Mouse (Mus musculus): ENCODE results near the gene Cpne7. TPM values are rescaled to one million over a fixed set of nuclear protein-coding genes. Genes with fewer than 3 reads are reported as not detected.
A peak's percentile ranks its signal among the peaks of the same experiment; 100 is the strongest.

Cpne7 gene
- total and polyA plus RNA-seq, 3 experiments: 3.5 to 4.5 TPM; not detected in 1

GRCm38 (mm10) chr8:123132953-123133352, 15.8 kb downstream of the Cpne7 start:
- no peaks in the 10 kb centered on the region for H3K9me3 ChIP-seq (replicated peaks; ENCODE audit: insufficient read depth, low read length)
- TF ChIP-seq HCFC1 (IDR thresholded peaks at IDR 0.05; ENCODE audit: low read depth, low read length) (no peak), SMC3 (IDR thresholded peaks at IDR 0.05; ENCODE audit: low read depth, low read length) (peak; percentile 36), ZC3H11A (IDR thresholded peaks at IDR 0.05; ENCODE audit: low read depth, low read length) (peak; percentile 15; the same call in 1 of the 2 replicates), MEF2A (IDR thresholded peaks at IDR 0.05; ENCODE audit: extremely low read depth, insufficient replicate concordance, low read depth, low read length, poor library complexity, severe bottlenecking) (no peak), CTCF (IDR thresholded peaks at IDR 0.05 in 2 of 3, conservative IDR thresholded peaks at IDR 0.05 in 1 of 3; ENCODE audit: control insufficient read depth in 1 of 3, insufficient read depth in 1 of 3, low read depth in 2 of 3, low read length in 3 of 3, poor library complexity in 1 of 3, severe bottlenecking in 1 of 3) (peak; percentile 40 to 51 (median 48)), RAD21 (IDR thresholded peaks at IDR 0.05; ENCODE audit: low read depth, low read length) (peak; percentile 38)
- peak; percentile 31 for DNase-seq (ENCODE audit: low read depth, low spot score)
- H3K79me2 ChIP-seq (ENCODE audit: control insufficient read depth, insufficient read depth, low read length, poor library complexity): no peaks in the 10 kb centered on the region
- H3K4me1 ChIP-seq (ENCODE audit: control insufficient read depth in 1 of 2, insufficient read depth in 2 of 2, low read length in 2 of 2): no peaks in the 10 kb centered on the region
- no peaks in the 10 kb centered on the region for H3K36me3 ChIP-seq (ENCODE audit: control insufficient read depth in 1 of 2, insufficient read depth in 2 of 2, low read length in 2 of 2)
- H3K9ac ChIP-seq (ENCODE audit: control insufficient read depth, low read depth, low read length, poor library complexity, severe bottlenecking): no peak overlapping the region
- no peaks in the 10 kb centered on the region for H3K27me3 ChIP-seq (ENCODE audit: control insufficient read depth in 1 of 2, insufficient read depth in 2 of 2, low read length in 2 of 2)
- no peak overlapping the region for H3K4me3 ChIP-seq (ENCODE audit: control insufficient read depth in 1 of 2, insufficient read depth in 1 of 2, low read depth in 2 of 2, low read length in 2 of 2)
- H3K27ac ChIP-seq (ENCODE audit: control insufficient read depth, low read depth, low read length): no peak overlapping the region

GRCm38 (mm10) chr8:123134149-123134713, 17.1 kb downstream of the Cpne7 start:
- Histone ChIP-seq H3K4me1 (ENCODE audit: control insufficient read depth in 1 of 2, insufficient read depth in 2 of 2, low read length in 2 of 2) (no peaks in the 10 kb centered on the region), H3K27me3 (ENCODE audit: control insufficient read depth in 1 of 2, insufficient read depth in 2 of 2, low read length in 2 of 2) (no peaks in the 10 kb centered on the region)
- no peak for DNase-seq (ENCODE audit: low read depth, low spot score)

GRCm38 (mm10) chr8:123135406-123135805, 18.2 kb downstream of the Cpne7 start:
- Histone ChIP-seq H3K9ac (ENCODE audit: control insufficient read depth, low read depth, low read length, poor library complexity, severe bottlenecking) (no peak overlapping the region), H3K9me3 (replicated peaks; ENCODE audit: insufficient read depth, low read length) (no peaks in the 10 kb centered on the region), H3K4me3 (ENCODE audit: control insufficient read depth in 1 of 2, insufficient read depth in 1 of 2, low read depth in 2 of 2, low read length in 2 of 2) (no peak overlapping the region), H3K79me2 (ENCODE audit: control insufficient read depth, insufficient read depth, low read length, poor library complexity) (no peaks in the 10 kb centered on the region), H3K4me1 (ENCODE audit: control insufficient read depth in 1 of 2, insufficient read depth in 2 of 2, low read length in 2 of 2) (no peaks in the 10 kb centered on the region), H3K27me3 (ENCODE audit: control insufficient read depth in 1 of 2, insufficient read depth in 2 of 2, low read length in 2 of 2) (no peaks in the 10 kb centered on the region), H3K36me3 (ENCODE audit: control insufficient read depth in 1 of 2, insufficient read depth in 2 of 2, low read length in 2 of 2) (no peaks in the 10 kb centered on the region), H3K27ac (ENCODE audit: control insufficient read depth, low read depth, low read length) (no peak overlapping the region)
- no peak for TF ChIP-seq RAD21 (IDR thresholded peaks at IDR 0.05; ENCODE audit: low read depth, low read length)
- TF ChIP-seq ZKSCAN1 (IDR thresholded peaks at IDR 0.05; ENCODE audit: low read depth, low read length): no peak
- TF ChIP-seq SMC3 (IDR thresholded peaks at IDR 0.05; ENCODE audit: low read depth, low read length): no peak
- no peak for DNase-seq (ENCODE audit: low read depth, low spot score)

More at GRCm38 (mm10) chr8:123134149-123134713, 17.1 kb downstream of the Cpne7 start:
- no peaks in the 10 kb centered on the region for H3K79me2 ChIP-seq (ENCODE audit: control insufficient read depth, insufficient read depth, low read length, poor library complexity)
- no peak for TF ChIP-seq MXI1 (IDR thresholded peaks at IDR 0.05; ENCODE audit: low read depth, low read length)
- TF ChIP-seq POLR2AphosphoS2 (IDR thresholded peaks at IDR 0.05; ENCODE audit: low read length): no peak
- no peak for TF ChIP-seq ZNF384 (IDR thresholded peaks at IDR 0.05; ENCODE audit: low read depth, low read length)
- no peak for TF ChIP-seq SMC3 (IDR thresholded peaks at IDR 0.05; ENCODE audit: low read depth, low read length)
- no peak for TF ChIP-seq JUND (IDR thresholded peaks at IDR 0.05; ENCODE audit: low read depth, low read length)
- no peak for TF ChIP-seq TAL1 (IDR thresholded peaks at IDR 0.05; ENCODE audit: low read length)
- no peak for TF ChIP-seq MYB (IDR thresholded peaks at IDR 0.05; ENCODE audit: low read depth, low read length)
- no peak for TF ChIP-seq RAD21 (IDR thresholded peaks at IDR 0.05; ENCODE audit: low read depth, low read length)
- no peak for TF ChIP-seq GABPA (IDR thresholded peaks at IDR 0.05; ENCODE audit: low read depth, low read length)
- no peak for TF ChIP-seq RCOR1 (IDR thresholded peaks at IDR 0.05; ENCODE audit: low read depth, low read length)
- TF ChIP-seq MAZ (IDR thresholded peaks at IDR 0.05; ENCODE audit: low read depth, low read length): no peak
- no peak for TF ChIP-seq CHD2 (IDR thresholded peaks at IDR 0.05; ENCODE audit: low read length)
- no peak overlapping the region for H3K27ac ChIP-seq (ENCODE audit: control insufficient read depth, low read depth, low read length)
- no peak overlapping the region for H3K9ac ChIP-seq (ENCODE audit: control insufficient read depth, low read depth, low read length, poor library complexity, severe bottlenecking)
- no peaks in the 10 kb centered on the region for H3K36me3 ChIP-seq (ENCODE audit: control insufficient read depth in 1 of 2, insufficient read depth in 2 of 2, low read length in 2 of 2)
- H3K4me3 ChIP-seq (ENCODE audit: control insufficient read depth in 1 of 2, insufficient read depth in 1 of 2, low read depth in 2 of 2, low read length in 2 of 2): no peak overlapping the region
- H3K9me3 ChIP-seq (replicated peaks; ENCODE audit: insufficient read depth, low read length): no peaks in the 10 kb centered on the region
